Mouse (Mus musculus) limb, embryonic 14.5 days (tissue): ENCODE data around the gene Myo18b. TPM values are rescaled to one million over a fixed set of nuclear protein-coding genes. Genes with fewer than 3 reads are reported as not detected.

ENCODE experiments used
- ATAC-seq: fragments of 200-750 bp; cut with Nextera tagmentation; 2 replicates; pipeline ENCODE4 v1.8.0; 2017; ENCODE audit warnings: low read depth, moderate number of reproducible peaks, moderate TSS enrichment; ENCODE audit not compliant: low FRiP score
- DNase-seq: peaks from one replicate; pipeline ENCODE4 v3.0.0-alpha.2; 2015; ENCODE audit warnings: low spot score
- H3K27ac ChIP-seq: fragments of 300-500 bp; sonication (generic); replicated peaks from 2 replicates; pipeline ENCODE4 v1.5.1; 2014; ENCODE audit warnings: low read depth, mild to moderate bottlenecking, low read length, moderate library complexity, mixed read lengths
- H3K27me3 ChIP-seq: fragments of 300-500 bp; sonication (generic); 2 replicates; pipeline ENCODE4 v1.6.1; 2014; ENCODE audit warnings: low read length, mixed read lengths; ENCODE audit not compliant: control insufficient read depth, insufficient read depth
- H3K36me3 ChIP-seq: fragments of 300-500 bp; sonication (generic); 2 replicates; pipeline ENCODE4 v1.6.1; 2014; ENCODE audit warnings: mild to moderate bottlenecking, low read length, moderate library complexity, mixed read lengths; ENCODE audit not compliant: control insufficient read depth, insufficient read depth
- H3K4me1 ChIP-seq: fragments of 300-500 bp; sonication (generic); 2 replicates; pipeline ENCODE4 v1.6.1; 2014; ENCODE audit warnings: antibody characterized with exemption, low read length, mixed read lengths; ENCODE audit not compliant: control insufficient read depth, insufficient read depth
- H3K4me2 ChIP-seq: fragments of 300-500 bp; sonication (generic); replicated peaks from 2 replicates; pipeline ENCODE4 v1.6.1; 2014; ENCODE audit warnings: low read depth, mild to moderate bottlenecking, low read length, moderate library complexity; ENCODE audit not compliant: severe bottlenecking
- H3K4me3 ChIP-seq: fragments of 300-500 bp; sonication (generic); replicated peaks from 2 replicates; pipeline ENCODE4 v1.5.1; 2014; ENCODE audit warnings: low read length
- H3K9ac ChIP-seq: fragments of 300-500 bp; sonication (generic); 2 replicates; pipeline ENCODE4 v1.6.1; 2014; ENCODE audit warnings: mild to moderate bottlenecking, low read depth, low read length, moderate library complexity; ENCODE audit not compliant: severe bottlenecking
- H3K9me3 ChIP-seq: fragments of 300-500 bp; sonication (generic); 2 replicates; pipeline ENCODE4 v1.6.1; 2016; ENCODE audit warnings: low read length; ENCODE audit not compliant: control insufficient read depth
- POLR2A ChIP-seq: fragments of 200-500 bp; IDR thresholded peaks from 2 replicates; pipeline ENCODE4 v1.8.0; 2012; ENCODE audit warnings: inconsistent platforms, mild to moderate bottlenecking, moderate library complexity, borderline replicate concordance; ENCODE audit not compliant: insufficient read depth, insufficient read length; ENCODE audit errors: extremely low read depth
- WGBS: fragments of 180-500 bp; shearing (Covaris S2); extraction: QIAGEN DNeasy Blood & Tissue Kit; methylation state at CpG from one replicate; pipeline ENCODE4 v1.1.7; 2014; 5-methylcytosine and 5-hydroxymethylcytosine counted together
- polyA plus RNA-seq, 2 experiments: library from polyadenylated mRNA; depleted of rRNA in 1 of 2; stranded (reverse) in 1 of 2; unstranded in 1 of 2; fragments of >200 nt; fragmentation: Nextera tagmentation in 1 of 2; extraction: Ambion mirVana in 1 of 2; gene quantifications; 2 replicates each; pipeline versions ENCODE4 v1.2.1 to v1.2.3; 2012 to 2014

The Myo18b gene
- polyA plus RNA-seq, 2 experiments, result 3.7 to 6.5 TPM

DNA sequence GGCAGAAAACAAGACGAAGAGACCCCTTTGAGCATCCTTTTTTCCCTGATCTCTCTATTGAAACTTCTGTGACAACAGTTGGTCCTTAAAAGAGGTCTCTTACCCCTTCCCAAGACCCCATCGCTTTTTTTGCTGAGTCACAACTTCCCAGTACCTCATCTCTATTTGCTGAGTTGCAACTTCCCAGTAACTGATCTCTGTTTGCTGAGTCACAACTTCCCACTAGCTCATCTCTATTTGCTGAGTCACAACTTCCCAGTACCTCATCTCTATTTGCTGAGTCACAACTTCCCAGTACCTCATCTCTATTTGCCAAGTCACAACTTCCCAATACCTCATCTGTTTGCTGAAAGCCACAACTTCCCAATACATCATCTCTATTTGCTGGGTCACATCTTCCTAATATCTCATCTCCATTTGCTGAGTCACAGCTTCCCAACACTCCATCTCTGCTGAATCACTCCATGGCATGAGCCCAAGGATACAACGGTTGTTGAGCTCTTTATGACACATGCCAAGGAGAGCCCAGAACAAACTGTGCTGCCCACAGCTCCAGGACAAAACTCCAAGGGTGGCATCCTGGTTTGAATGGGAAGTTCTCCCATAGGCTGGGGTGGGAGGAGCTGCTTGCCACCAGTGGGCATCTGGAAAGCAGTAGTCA lies 134.6 kb downstream of the Myo18b start:
- no peak for TF ChIP-seq POLR2A
- ATAC-seq (no peak), DNase-seq (no peak)
- no peaks in the 10 kb centered on the region for H3K4me1 ChIP-seq
- no peaks in the 10 kb centered on the region for H3K9me3 ChIP-seq
- H3K4me2 ChIP-seq, result no peak overlapping the region
- H3K4me3 ChIP-seq, result no peak overlapping the region
- no peaks in the 10 kb centered on the region for H3K36me3 ChIP-seq
- H3K27ac ChIP-seq, result no peak overlapping the region
- no peak overlapping the region for H3K9ac ChIP-seq
- no peaks in the 10 kb centered on the region for H3K27me3 ChIP-seq
- 75% methylated on average over 3 of the region's 3 CpGs for WGBS

DNA sequence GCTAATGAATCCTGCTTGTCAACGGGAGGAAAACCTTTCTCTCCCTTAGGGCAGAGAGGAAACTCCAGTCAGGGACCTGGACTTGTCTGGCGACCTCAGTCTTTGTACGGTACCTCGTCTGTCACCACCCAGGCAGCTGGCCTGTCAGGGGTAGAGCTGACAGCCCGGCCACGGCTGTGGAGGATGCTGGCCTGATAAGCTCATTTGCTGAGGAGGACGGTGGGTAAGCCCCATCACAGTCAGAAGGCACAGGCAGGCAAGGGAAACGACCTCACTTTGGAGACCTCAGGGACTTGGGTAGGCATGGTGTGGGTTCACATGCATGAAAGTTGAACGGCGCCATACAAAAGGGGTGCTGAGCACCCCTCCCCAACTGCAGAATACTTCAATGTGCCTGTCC lies 140.6 kb downstream of the Myo18b start:
- H3K36me3 ChIP-seq, result no peaks in the 10 kb centered on the region
- H3K27ac ChIP-seq, result no peak overlapping the region
- H3K4me3 ChIP-seq, result no peak overlapping the region
- no peak overlapping the region for H3K4me2 ChIP-seq
- ATAC-seq (no peak), DNase-seq (no peak)
- H3K27me3 ChIP-seq, result no peaks in the 10 kb centered on the region
- no peaks in the 10 kb centered on the region for H3K4me1 ChIP-seq
- H3K9me3 ChIP-seq, result no peaks in the 10 kb centered on the region
- TF ChIP-seq POLR2A, result no peak
- WGBS, result 21% methylated on average over 10 of the region's 10 CpGs
- no peak overlapping the region for H3K9ac ChIP-seq

DNA sequence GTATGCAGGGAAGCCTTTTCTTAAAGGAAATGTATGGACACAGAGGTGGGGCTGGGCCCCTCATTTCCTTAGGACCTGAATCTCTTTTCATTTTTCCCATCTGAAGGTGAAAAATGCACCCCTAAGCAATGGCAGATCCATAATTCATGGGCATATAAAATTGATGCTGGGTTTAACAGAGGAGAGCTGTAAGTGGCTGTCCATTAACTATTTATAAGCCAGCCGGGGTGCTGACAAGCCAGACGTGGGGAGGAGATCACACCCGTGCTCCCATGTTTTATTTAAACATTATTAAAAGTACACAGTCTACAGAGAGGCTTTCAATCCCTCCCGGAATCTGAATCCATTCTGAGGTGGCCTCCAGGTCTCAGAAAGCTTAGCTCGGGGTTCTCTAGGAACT lies 146.5 kb downstream of the Myo18b start:
- 36% methylated on average over 5 of the region's 5 CpGs for WGBS
- Histone ChIP-seq H3K9me3 (no peaks in the 10 kb centered on the region), H3K4me1 (peaks cover 4% of the 10 kb centered on the region; the same call in 1 of the 2 replicates), H3K9ac (no peak overlapping the region), H3K36me3 (no peaks in the 10 kb centered on the region), H3K4me3 (no peak overlapping the region), H3K27ac (no peak overlapping the region), H3K27me3 (no peaks in the 10 kb centered on the region), H3K4me2 (no peak overlapping the region)
- no peak for ATAC-seq
- DNase-seq, result no peak
- TF ChIP-seq POLR2A, result no peak

DNA sequence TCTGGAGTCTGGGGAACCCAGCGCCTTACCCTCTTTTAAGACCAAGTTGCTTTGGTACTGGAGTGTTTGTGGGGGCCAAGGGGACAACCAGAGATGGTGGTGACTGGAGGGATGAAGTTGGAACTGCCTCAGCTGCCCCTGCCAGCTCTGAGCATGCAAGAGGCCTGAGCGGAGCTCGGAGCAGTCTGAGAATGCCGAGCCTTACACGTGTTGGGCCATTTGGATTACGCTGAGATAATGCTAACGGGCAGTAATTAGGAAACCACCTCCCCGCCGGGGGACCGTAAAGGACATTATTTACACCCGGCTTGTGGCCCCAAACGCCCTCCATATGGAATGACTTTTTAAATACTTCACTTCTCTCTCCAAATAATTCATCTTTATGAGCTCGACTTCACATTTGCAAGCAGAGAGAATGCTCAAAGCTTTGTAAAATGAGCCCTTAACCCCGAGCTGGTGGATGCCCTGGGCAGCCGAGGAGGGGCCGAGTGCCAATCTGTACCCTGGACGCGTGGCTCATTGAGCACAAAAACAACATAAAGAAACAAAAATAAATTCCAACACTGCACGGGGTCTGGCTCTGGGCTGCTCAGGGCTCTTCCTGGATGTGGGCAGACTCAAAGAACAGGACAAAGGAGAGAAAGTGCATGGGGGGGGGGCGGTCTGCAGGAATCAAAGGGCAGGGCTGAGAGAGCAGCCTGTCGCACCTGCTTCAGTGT lies 148.0 kb downstream of the Myo18b start:
- WGBS, result 15% methylated on average over 21 of the region's 21 CpGs
- Histone ChIP-seq H3K9ac (no peak overlapping the region), H3K9me3 (no peaks in the 10 kb centered on the region), H3K4me1 (peaks cover 4% of the 10 kb centered on the region; the same call in 1 of the 2 replicates), H3K27ac (no peak overlapping the region), H3K4me2 (no peak overlapping the region), H3K27me3 (no peaks in the 10 kb centered on the region), H3K4me3 (no peak overlapping the region), H3K36me3 (no peaks in the 10 kb centered on the region)
- ATAC-seq, result no peak
- DNase-seq, result no peak
- TF ChIP-seq POLR2A, result no peak

DNA sequence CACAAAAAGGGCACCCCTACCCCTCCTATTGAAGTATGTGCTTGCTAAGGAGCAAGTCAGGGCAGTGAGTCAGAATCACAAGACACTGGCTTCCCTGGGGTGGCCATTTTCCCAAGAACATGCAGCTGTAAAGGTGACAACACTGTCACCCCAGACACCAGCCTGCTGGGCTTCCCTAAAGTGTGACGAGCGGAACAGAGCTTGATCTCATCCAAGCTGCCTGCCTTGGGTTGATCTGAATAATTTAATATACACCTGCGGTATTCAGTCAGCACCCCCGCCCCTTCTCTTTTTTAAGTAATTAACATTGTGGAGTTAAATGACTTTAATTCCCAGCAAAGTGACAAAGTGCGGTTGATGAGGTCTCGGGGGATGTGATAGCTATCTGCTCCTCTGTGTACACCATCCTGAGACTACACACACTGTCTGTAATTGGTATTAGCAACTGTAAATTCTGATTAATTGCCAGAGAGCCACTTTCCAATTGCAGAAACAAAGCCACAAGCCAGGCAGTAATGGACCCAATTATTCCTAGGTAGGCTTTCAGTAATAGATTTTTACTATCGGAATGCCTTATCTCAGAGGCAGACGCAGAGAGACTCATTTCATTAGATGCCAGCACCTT lies 148.7 kb downstream of the Myo18b start:
- Histone ChIP-seq H3K27me3 (no peaks in the 10 kb centered on the region), H3K4me1 (peaks cover 4% of the 10 kb centered on the region; the same call in 1 of the 2 replicates), H3K36me3 (no peaks in the 10 kb centered on the region), H3K4me2 (no peak overlapping the region), H3K9me3 (no peaks in the 10 kb centered on the region), H3K27ac (no peak overlapping the region), H3K4me3 (no peak overlapping the region), H3K9ac (no peak overlapping the region)
- DNase-seq, result no peak
- no peak for ATAC-seq
- WGBS, result 36% methylated on average over 8 of the region's 8 CpGs
- TF ChIP-seq POLR2A, result no peak
